34 mouse cellular contexts compared by ENCODE assay signal in the genomic region with DNA sequence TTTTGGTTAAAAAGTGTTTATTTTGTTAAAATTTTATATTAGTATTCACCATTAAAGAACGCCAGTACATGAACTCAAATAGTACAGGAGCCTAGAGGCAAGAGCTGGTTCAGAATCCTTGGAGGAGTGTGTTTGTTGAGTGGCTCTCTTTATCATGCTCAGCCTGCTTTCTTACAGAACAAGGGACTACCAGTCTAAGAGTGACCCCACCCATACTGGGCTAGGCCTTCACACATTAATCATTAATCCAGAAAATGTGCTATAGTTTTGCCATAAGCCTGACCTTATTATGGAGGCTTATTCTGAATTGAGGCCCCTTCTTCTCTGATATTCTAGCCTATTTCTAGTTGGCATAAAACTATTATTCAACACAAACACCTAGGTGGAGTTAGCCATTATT. TPM values are rescaled to one million over a fixed set of nuclear protein-coding genes. Genes with fewer than 3 reads are reported as not detected.
"Had no signal": no experiment of that assay in that cellular context is flagged by ENCODE, and none has a peak within 500 bp of the region (broad histone marks: within the 10 kb centered on the region; RNA-seq: fewer than 3 reads in every experiment).

No protein-coding gene starts in this region.

- H3K9ac ChIP-seq: limb, embryonic 12.5 days; limb, embryonic 13.5 days; limb, embryonic 15.5 days; liver, embryonic 12.5 days; liver, embryonic 13.5 days; liver, embryonic 14.5 days; liver, embryonic 15.5 days; liver, postnatal 0 days; lung, embryonic 14.5 days; lung, embryonic 15.5 days; midbrain, embryonic 12.5 days; midbrain, embryonic 13.5 days; midbrain, embryonic 15.5 days had no signal

- H3K27ac ChIP-seq: limb, embryonic 10.5 days; limb, embryonic 12.5 days; limb, embryonic 13.5 days; limb, embryonic 15.5 days; liver, embryonic 12.5 days; liver, embryonic 13.5 days; liver, embryonic 14.5 days; liver, embryonic 15.5 days; lung, embryonic 15.5 days; macrophage; midbrain, embryonic 10.5 days; midbrain, embryonic 12.5 days; midbrain, embryonic 13.5 days; midbrain, embryonic 15.5 days had no signal

- H3K27me3 ChIP-seq: limb, embryonic 12.5 days; limb, embryonic 13.5 days; limb, embryonic 15.5 days; liver, embryonic 12.5 days; liver, embryonic 13.5 days; liver, embryonic 15.5 days; lung, embryonic 15.5 days; megakaryocyte, embryonic 14.5 days; midbrain, embryonic 12.5 days; midbrain, embryonic 13.5 days; midbrain, embryonic 15.5 days had no signal

- H3K4me1 ChIP-seq: limb, embryonic 10.5 days; limb, embryonic 12.5 days; limb, embryonic 13.5 days; limb, embryonic 15.5 days; liver, embryonic 12.5 days; liver, embryonic 13.5 days; liver, embryonic 15.5 days; lung, embryonic 15.5 days; megakaryocyte, embryonic 14.5 days; midbrain, embryonic 10.5 days; midbrain, embryonic 12.5 days; midbrain, embryonic 13.5 days; midbrain, embryonic 15.5 days had no signal

- H3K9me3 ChIP-seq: limb, embryonic 10.5 days; limb, embryonic 12.5 days; limb, embryonic 13.5 days; limb, embryonic 15.5 days; liver, embryonic 12.5 days; liver, embryonic 13.5 days; liver, embryonic 15.5 days; lung, embryonic 15.5 days; megakaryocyte, embryonic 14.5 days; midbrain, embryonic 10.5 days; midbrain, embryonic 12.5 days; midbrain, embryonic 13.5 days; midbrain, embryonic 15.5 days had no signal

- DNase-seq: left cerebral cortex, postnatal 4 days; liver; liver, embryonic 13.5 days; liver, postnatal 0 days; lung, adult 18-20 months; lung, adult 2 months; lung, embryonic 14.5 days; lung, postnatal 10 days; lung, postnatal 14 days; lung, postnatal 4 days; midbrain, embryonic 14.5 days had no signal

- H3K4me2 ChIP-seq: limb, embryonic 12.5 days; limb, embryonic 13.5 days; limb, embryonic 15.5 days; liver, embryonic 11.5 days; liver, embryonic 12.5 days; liver, embryonic 13.5 days; liver, embryonic 15.5 days; lung, embryonic 14.5 days; lung, embryonic 15.5 days; midbrain, embryonic 11.5 days; midbrain, embryonic 12.5 days; midbrain, embryonic 13.5 days; midbrain, embryonic 15.5 days had no signal

- H3K4me3 ChIP-seq: limb, embryonic 10.5 days; limb, embryonic 12.5 days; limb, embryonic 13.5 days; limb, embryonic 15.5 days; liver, embryonic 12.5 days; liver, embryonic 13.5 days; liver, embryonic 15.5 days; lung, embryonic 15.5 days; megakaryocyte, embryonic 14.5 days; midbrain, embryonic 10.5 days; midbrain, embryonic 12.5 days; midbrain, embryonic 13.5 days; midbrain, embryonic 15.5 days; myocyte had no signal

- ATAC-seq: liver, embryonic 12.5 days; liver, postnatal 0 days; lung, postnatal 0 days; midbrain, embryonic 13.5 days; midbrain, embryonic 15.5 days; midbrain, embryonic 16.5 days had no signal

- H3K36me3 ChIP-seq: limb, embryonic 10.5 days; limb, embryonic 12.5 days; limb, embryonic 13.5 days; limb, embryonic 15.5 days; liver, embryonic 12.5 days; liver, embryonic 13.5 days; liver, embryonic 15.5 days; lung, embryonic 15.5 days; midbrain, embryonic 10.5 days; midbrain, embryonic 12.5 days; midbrain, embryonic 13.5 days; midbrain, embryonic 15.5 days had no signal

RNA-seq across cellular contexts. Expression of a gene that starts 52.6 kb away (rescaled TPM):
- total RNA-seq: megakaryocyte progenitor cell, adult 5-6 weeks; megakaryocyte, adult 5-6 weeks; megakaryocyte-erythroid progenitor cell, adult 5-6 weeks; monocyte, adult 5-6 weeks had no signal
- polyA plus RNA-seq: macrophage, myocyte had no signal
